Mouse (Mus musculus): Measurements from ENCODE around the gene Ubr4. TPM values are rescaled to one million over a fixed set of nuclear protein-coding genes. Genes with fewer than 3 reads are reported as not detected.

Ubr4 gene
- 129 and 168 TPM in 2 replicates for polyA plus RNA-seq (2012; rRNA removed)

DNA sequence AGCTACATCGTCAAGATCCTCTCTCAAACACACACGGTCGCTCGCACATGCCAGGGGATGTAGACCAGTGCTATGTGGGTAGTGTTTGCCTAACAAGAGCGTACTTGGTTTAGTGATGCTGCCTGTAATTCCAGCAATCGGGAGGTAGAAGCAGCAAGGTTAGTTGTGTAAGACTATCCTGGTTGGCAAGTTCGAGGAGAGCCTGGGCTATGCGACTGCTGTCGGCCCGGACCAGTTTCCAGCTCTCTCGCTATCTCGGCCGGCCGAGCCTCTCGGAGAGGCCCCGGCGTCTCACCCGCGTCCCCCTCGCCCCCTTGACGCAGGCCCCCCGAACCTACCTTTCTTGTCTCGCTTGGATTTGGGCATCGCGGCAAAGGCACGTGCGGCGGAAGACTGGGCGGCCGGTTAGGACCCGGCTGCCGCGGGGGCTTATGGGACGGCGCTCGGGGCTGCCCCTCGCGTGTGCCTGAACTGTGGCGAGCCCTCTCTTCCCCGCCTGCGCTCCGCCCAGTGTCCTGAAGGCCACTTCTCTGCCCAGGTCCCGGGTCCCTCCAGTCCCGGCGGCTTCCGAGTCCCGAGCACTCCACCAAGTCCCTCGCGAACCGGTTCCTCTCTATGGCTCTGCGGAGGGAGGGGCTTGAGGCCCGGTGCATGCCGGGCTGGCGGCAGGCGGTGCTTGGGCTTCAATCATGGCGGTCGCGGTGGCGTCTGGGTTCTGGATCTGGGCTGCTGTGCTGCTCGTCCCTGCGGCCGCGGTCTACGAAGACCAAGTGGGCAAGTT, at the start of gene Ubr4, which contains the start of the genes Mrto4 and Emc1:
TSS of gene Ubr4 (plus strand) at position 679 of the 781 bp plus-strand sequence.
TSS of gene Mrto4 (minus strand) at position 646 of the 781 bp plus-strand sequence.
TSS of gene Emc1 (plus strand) at position 657 of the 781 bp plus-strand sequence.
- peak within 1 kb of the TSS; percentile 97 for H3K4me3 ChIP-seq (ENCODE audit: insufficient read depth, low read depth, low read length)
- H3K27ac ChIP-seq (ENCODE audit: insufficient read depth, low read depth, low read length): peak within 1 kb of the TSS; percentile 100
- peak; percentile 90 for DNase-seq
- WGBS: under 1% methylated on average over 64 of the region's 64 CpGs
- TF ChIP-seq POLR2A (IDR thresholded peaks at IDR 0.05; ENCODE audit: low read depth, low read length) (peak; percentile 19), CTCF (conservative IDR thresholded peaks at IDR 0.05; ENCODE audit: insufficient read depth, insufficient read length, low read depth, low read length) (no peak)
- no peaks in the 10 kb centered on the region; the same call in 1 of the 2 replicates for H3K36me3 ChIP-seq (ENCODE audit: control insufficient read depth, insufficient read depth, low read length)
- H3K4me1 ChIP-seq (ENCODE audit: control insufficient read depth, insufficient read depth, low read length): peaks cover 3% of the 10 kb centered on the region; the same call in 1 of the 2 replicates
- no peaks in the 10 kb centered on the region for H3K27me3 ChIP-seq (replicated peaks; ENCODE audit: control insufficient read depth, insufficient read depth, low read length)

DNA sequence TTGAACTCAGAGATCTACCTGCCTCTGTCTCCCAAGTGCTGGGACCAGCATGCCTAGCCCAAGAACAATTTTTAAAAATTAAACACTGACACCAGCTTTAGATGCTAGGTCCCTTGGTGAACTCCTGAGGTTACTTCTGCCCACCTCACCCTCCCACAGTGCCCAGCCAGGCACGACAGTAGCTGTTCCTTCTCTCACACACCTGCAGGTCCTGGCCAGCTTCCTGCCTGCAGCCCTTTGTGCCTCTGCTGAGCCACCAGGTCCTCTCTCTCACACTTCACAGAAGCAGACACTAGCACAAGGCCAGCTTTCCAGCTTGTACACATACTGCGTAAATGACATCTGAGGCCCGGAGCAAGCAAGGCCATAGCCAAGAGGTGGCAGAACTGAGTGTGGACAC, 46.9 kb upstream of the Ubr4 start:
- Histone ChIP-seq H3K36me3 (ENCODE audit: control insufficient read depth, insufficient read depth, low read length) (no peaks in the 10 kb centered on the region; the same call in 1 of the 2 replicates), H3K27ac (ENCODE audit: insufficient read depth, low read depth, low read length) (no peak overlapping the region), H3K27me3 (replicated peaks; ENCODE audit: control insufficient read depth, insufficient read depth, low read length) (no peaks in the 10 kb centered on the region), H3K4me1 (ENCODE audit: control insufficient read depth, insufficient read depth, low read length) (0 out of 2 replicates have a peak, but pooled peaks cover 8% of the 10 kb centered on the region), H3K4me3 (ENCODE audit: insufficient read depth, low read depth, low read length) (no peak overlapping the region)
- no peak for DNase-seq
- WGBS: 78% methylated on average over 3 of the region's 3 CpGs
- TF ChIP-seq CTCF (conservative IDR thresholded peaks at IDR 0.05; ENCODE audit: insufficient read depth, insufficient read length, low read depth, low read length) (no peak), POLR2A (IDR thresholded peaks at IDR 0.05; ENCODE audit: low read depth, low read length) (no peak)

DNA sequence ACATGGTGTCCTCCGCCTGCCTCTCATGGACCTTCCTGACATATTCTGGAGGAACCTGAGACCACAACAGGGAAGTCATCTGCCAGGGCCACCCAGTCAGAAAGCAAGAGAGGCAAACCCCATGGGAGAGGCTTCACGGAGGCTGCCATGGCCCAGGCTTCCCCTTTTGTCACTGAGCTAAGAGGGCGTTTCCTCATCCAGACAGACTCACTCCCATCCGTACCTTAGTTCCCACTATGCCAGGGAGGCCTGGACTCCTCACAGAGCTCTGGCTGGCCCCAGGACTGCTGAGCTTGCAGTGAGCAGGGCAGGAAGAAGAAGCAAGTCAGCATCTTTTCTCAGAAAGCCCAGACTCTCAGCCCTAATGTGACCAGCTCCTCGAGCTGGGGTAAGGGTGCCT, 44.5 kb upstream of the Ubr4 start:
- TF ChIP-seq CTCF (conservative IDR thresholded peaks at IDR 0.05; ENCODE audit: insufficient read depth, insufficient read length, low read depth, low read length) (no peak), POLR2A (IDR thresholded peaks at IDR 0.05; ENCODE audit: low read depth, low read length) (no peak)

DNA sequence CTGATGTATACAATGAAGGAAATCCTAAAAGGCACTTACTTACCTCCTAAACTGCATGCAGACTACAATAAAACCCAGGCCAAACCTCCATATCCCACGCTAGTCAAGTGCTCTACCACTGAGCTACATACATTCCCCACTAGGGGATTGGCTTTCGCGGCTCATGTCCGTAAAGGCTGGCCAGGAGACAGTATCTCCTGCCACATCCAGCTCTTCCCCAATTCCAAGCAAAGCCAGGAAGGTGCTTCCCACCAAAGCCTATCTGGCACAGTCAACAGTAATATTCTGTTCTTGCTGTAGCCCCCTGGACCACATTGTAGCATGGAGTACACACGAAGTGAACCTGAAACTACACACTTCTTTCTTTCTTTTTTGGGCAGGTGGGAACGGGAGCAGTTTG, 42.8 kb upstream of the Ubr4 start:
- Histone ChIP-seq H3K4me1 (ENCODE audit: control insufficient read depth, insufficient read depth, low read length) (0 out of 2 replicates have a peak, but pooled peaks cover 12% of the 10 kb centered on the region), H3K4me3 (ENCODE audit: insufficient read depth, low read depth, low read length) (peak overlapping the region; percentile 64), H3K27ac (ENCODE audit: insufficient read depth, low read depth, low read length) (no peak overlapping the region), H3K36me3 (ENCODE audit: control insufficient read depth, insufficient read depth, low read length) (no peaks in the 10 kb centered on the region), H3K27me3 (replicated peaks; ENCODE audit: control insufficient read depth, insufficient read depth, low read length) (no peaks in the 10 kb centered on the region)
- no peak for TF ChIP-seq CTCF (conservative IDR thresholded peaks at IDR 0.05; ENCODE audit: insufficient read depth, insufficient read length, low read depth, low read length)
- TF ChIP-seq POLR2A (IDR thresholded peaks at IDR 0.05; ENCODE audit: low read depth, low read length): no peak
- 21% methylated on average over 6 of the region's 6 CpGs for WGBS
- DNase-seq: no peak

More for the DNA sequence above, 44.5 kb upstream of the Ubr4 start:
- 63% methylated on average over 5 of the region's 5 CpGs for WGBS
- DNase-seq: peak; percentile 77
- no peaks in the 10 kb centered on the region for H3K36me3 ChIP-seq (ENCODE audit: control insufficient read depth, insufficient read depth, low read length)
- no peaks in the 10 kb centered on the region for H3K27me3 ChIP-seq (replicated peaks; ENCODE audit: control insufficient read depth, insufficient read depth, low read length)
- 0 out of 2 replicates have a peak, but pooled peaks cover 12% of the 10 kb centered on the region for H3K4me1 ChIP-seq (ENCODE audit: control insufficient read depth, insufficient read depth, low read length)
- no peak overlapping the region for H3K4me3 ChIP-seq (ENCODE audit: insufficient read depth, low read depth, low read length)
- no peak overlapping the region for H3K27ac ChIP-seq (ENCODE audit: insufficient read depth, low read depth, low read length)

DNA sequence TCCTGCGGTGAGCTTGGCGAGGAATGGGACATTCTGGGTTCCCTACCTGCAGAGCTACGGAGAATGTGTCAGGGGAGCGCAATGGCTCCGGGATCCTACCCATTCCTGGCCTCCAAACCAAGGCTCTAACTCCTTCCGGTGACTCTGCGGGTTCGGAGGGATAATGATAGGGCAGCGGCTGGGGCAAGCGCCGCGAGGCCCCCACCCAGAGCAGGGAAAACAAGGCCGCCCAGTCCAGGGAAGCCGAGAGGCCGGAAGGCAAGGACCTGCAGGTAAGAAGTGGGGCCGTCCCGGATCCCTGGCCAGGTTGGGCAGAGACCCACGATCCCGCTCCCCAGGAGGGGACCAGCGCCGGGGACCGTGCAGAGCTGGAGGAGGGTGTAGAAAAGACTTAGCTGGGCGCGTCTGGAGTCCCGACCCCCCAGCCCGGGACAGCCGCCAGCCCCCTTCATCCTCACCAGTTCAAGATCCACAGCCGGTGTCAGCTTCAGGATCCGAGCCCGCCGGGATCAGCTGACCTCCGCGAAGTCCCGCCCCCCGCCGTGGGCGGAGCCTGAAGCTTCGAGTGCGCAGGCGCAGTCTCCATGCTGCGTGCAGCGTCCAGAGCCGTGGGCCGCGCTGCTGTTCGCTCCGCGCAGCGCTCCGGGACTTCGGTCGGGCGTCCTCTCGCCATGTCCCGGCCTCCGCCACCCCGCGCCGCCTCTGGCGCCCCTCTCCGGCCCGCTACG, 42.1 kb upstream of the Ubr4 start, which contains the start of the genes Pqlc2 and Akr7a5:
TSS of gene Pqlc2 (minus strand) at position 538 of the 728 bp plus-strand sequence.
TSS of gene Akr7a5 (plus strand) at position 574 of the 728 bp plus-strand sequence.
- DNase-seq: peak; percentile 98
- H3K27me3 ChIP-seq (replicated peaks; ENCODE audit: control insufficient read depth, insufficient read depth, low read length): no peaks in the 10 kb centered on the region

DNA sequence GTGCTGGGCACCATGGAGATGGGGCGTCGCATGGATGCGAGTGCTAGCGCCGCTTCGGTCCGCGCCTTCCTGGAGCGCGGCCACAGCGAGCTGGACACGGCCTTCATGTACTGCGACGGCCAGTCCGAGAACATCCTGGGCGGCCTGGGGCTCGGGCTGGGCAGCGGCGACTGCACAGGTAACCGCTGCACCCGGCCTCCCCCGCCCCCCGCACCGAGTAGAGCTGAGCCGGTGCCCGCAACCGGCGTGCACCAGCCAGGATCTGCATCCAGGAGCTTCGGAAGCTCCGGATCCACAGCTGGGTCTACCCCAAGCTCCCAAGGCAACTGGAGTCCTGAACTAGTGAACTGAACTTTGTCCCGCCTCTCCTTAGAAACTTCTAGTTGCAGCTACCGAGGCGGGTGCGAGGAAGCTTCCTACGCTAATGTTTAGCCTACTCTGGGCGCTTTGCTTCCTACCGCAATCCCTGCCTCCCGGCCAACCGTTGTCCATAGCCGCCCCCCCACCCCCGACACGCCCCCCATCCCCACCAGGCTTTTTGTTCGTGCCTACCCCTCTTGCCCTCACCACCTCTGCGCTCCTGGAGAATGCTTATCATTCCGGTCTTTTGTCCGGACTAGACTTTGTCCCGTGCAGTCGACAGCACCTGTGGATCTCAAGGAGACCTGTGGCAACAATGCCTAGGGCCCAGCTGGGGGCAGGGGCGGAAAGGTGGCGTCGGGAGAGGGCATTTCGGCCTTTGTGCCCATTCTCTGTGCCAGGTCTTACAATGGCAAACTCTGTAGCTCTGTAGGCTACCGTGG, 41.3 kb upstream of the Ubr4 start:
- WGBS: under 1% methylated on average over 53 of the region's 53 CpGs
- Histone ChIP-seq H3K4me1 (ENCODE audit: control insufficient read depth, insufficient read depth, low read length) (0 out of 2 replicates have a peak, but pooled peaks cover 12% of the 10 kb centered on the region), H3K36me3 (ENCODE audit: control insufficient read depth, insufficient read depth, low read length) (no peaks in the 10 kb centered on the region), H3K27ac (ENCODE audit: insufficient read depth, low read depth, low read length) (peak overlapping the region; percentile 81), H3K4me3 (ENCODE audit: insufficient read depth, low read depth, low read length) (peak overlapping the region; percentile 64), H3K27me3 (replicated peaks; ENCODE audit: control insufficient read depth, insufficient read depth, low read length) (no peaks in the 10 kb centered on the region)
- no peak for TF ChIP-seq CTCF (conservative IDR thresholded peaks at IDR 0.05; ENCODE audit: insufficient read depth, insufficient read length, low read depth, low read length)
- no peak for TF ChIP-seq POLR2A (IDR thresholded peaks at IDR 0.05; ENCODE audit: low read depth, low read length)
- DNase-seq: peak; percentile 82

More for the DNA sequence above, 42.1 kb upstream of the Ubr4 start, which contains the start of the genes Pqlc2 and Akr7a5:
- WGBS: 1% methylated on average over 63 of the region's 63 CpGs
- TF ChIP-seq POLR2A (IDR thresholded peaks at IDR 0.05; ENCODE audit: low read depth, low read length) (peak; percentile 83), CTCF (conservative IDR thresholded peaks at IDR 0.05; ENCODE audit: insufficient read depth, insufficient read length, low read depth, low read length) (no peak)
- H3K4me3 ChIP-seq (ENCODE audit: insufficient read depth, low read depth, low read length): peak within 1 kb of the TSS; percentile 64
- 0 out of 2 replicates have a peak, but pooled peaks cover 12% of the 10 kb centered on the region for H3K4me1 ChIP-seq (ENCODE audit: control insufficient read depth, insufficient read depth, low read length)
- peak within 1 kb of the TSS; percentile 81 for H3K27ac ChIP-seq (ENCODE audit: insufficient read depth, low read depth, low read length)
- H3K36me3 ChIP-seq (ENCODE audit: control insufficient read depth, insufficient read depth, low read length): no peaks in the 10 kb centered on the region

Measured in kidney, adult 2 months (tissue).